Mouse (Mus musculus) kidney, embryonic 14.5 days (tissue): ENCODE results near the gene Katnal1. TPM values are rescaled to one million over a fixed set of nuclear protein-coding genes. Genes with fewer than 3 reads are reported as not detected.
A peak's percentile ranks its signal among the peaks of the same experiment; 100 is the strongest.

ENCODE experiments used
- ATAC-seq: fragments of 200-750 bp; cut with Nextera tagmentation; 2 replicates; pipeline ENCODE4 v1.8.0; 2017; ENCODE audit warnings: moderate number of reproducible peaks, mild to moderate bottlenecking, moderate TSS enrichment, moderate library complexity; ENCODE audit not compliant: low FRiP score, low TSS enrichment
- H3K27ac ChIP-seq: fragments of 300-500 bp; sonication (generic); 2 replicates; pipeline ENCODE4 v1.5.1; 2014; ENCODE audit warnings: low read depth, mild to moderate bottlenecking, low read length, moderate library complexity, mixed read lengths
- H3K27me3 ChIP-seq: fragments of 300-500 bp; sonication (generic); 2 replicates; pipeline ENCODE4 v1.6.1; 2014; ENCODE audit warnings: mild to moderate bottlenecking, low read length; ENCODE audit not compliant: control insufficient read depth, insufficient read depth
- H3K36me3 ChIP-seq: fragments of 300-500 bp; sonication (generic); 2 replicates; pipeline ENCODE4 v1.6.1; 2014; ENCODE audit warnings: low read length, mixed read lengths; ENCODE audit not compliant: control insufficient read depth, insufficient read depth
- H3K4me1 ChIP-seq: fragments of 300-500 bp; sonication (generic); 2 replicates; pipeline ENCODE4 v1.6.1; 2014; ENCODE audit warnings: low read length, mixed read lengths; ENCODE audit not compliant: control insufficient read depth, insufficient read depth
- H3K4me2 ChIP-seq: fragments of 300-500 bp; sonication (generic); replicated peaks from 2 replicates; pipeline ENCODE4 v1.6.1; 2014; ENCODE audit warnings: low read depth, mild to moderate bottlenecking, low read length
- H3K4me3 ChIP-seq: fragments of 300-500 bp; sonication (generic); 2 replicates; pipeline ENCODE4 v1.5.1; 2014; ENCODE audit warnings: mild to moderate bottlenecking, low read length
- H3K9ac ChIP-seq: fragments of 300-500 bp; sonication (generic); 2 replicates; pipeline ENCODE4 v1.6.1; 2014; ENCODE audit warnings: low read depth, mild to moderate bottlenecking, low read length, moderate library complexity
- H3K9me3 ChIP-seq: fragments of 300-500 bp; sonication (generic); 2 replicates; pipeline ENCODE4 v1.6.1; 2016; ENCODE audit warnings: low read length; ENCODE audit not compliant: control insufficient read depth
- WGBS: fragments of 180-500 bp; shearing (Covaris S2); extraction: QIAGEN DNeasy Blood & Tissue Kit; methylation state at CpG from one replicate; pipeline ENCODE4 v1.1.7; 2014; 5-methylcytosine and 5-hydroxymethylcytosine counted together
- polyA plus RNA-seq: library from polyadenylated mRNA; unstranded; fragments of >200 nt; fragmentation: Nextera tagmentation; extraction: Ambion mirVana; gene quantifications from 2 replicates; pipeline ENCODE4 v1.2.1, GENCODE M21; 2014

Katnal1 gene
- polyA plus RNA-seq, 1 experiment from 2014 or later, result 13.3 TPM

DNA sequence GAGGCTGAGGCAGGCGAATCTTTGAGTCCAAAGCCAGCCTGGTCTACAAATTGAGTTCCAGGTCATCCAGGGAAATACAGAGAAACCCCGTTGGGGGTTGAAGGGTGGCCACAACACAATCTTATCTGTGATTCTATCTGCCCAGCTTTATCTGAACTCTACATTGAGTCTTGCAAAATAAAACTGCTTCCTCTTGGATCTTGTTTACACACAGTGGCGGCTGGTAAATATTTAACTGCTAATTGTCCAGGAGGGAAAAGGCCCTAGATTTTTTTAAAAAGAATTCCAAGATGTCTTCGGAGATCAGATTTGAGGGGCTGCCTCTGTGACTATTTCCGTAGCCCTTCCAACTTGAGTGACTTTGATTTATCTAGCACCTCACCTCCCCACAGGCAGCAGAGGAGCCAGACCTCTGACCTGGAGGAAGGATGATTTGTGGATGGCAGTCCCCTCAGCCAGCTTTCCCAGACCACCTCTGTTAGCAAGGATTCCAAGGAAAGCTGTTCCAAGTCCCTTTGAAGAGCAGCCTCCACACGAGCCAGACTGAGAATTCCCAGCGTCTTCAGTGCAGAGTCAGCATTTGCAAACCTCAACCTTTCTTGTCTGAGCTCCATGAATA, 39.9 kb upstream of the Katnal1 start:
- no peak overlapping the region for H3K4me2 ChIP-seq
- H3K27ac ChIP-seq, result peak overlapping the region; percentile 70
- H3K9ac ChIP-seq, result no peak overlapping the region; the same call in 1 of the 2 replicates
- H3K9me3 ChIP-seq, result no peaks in the 10 kb centered on the region
- H3K36me3 ChIP-seq, result no peaks in the 10 kb centered on the region
- peak; percentile 30; the same call in 1 of the 2 replicates for ATAC-seq
- 30% methylated on average over 7 of the region's 7 CpGs for WGBS
- no peaks in the 10 kb centered on the region for H3K27me3 ChIP-seq
- H3K4me1 ChIP-seq, result peaks cover 24% of the 10 kb centered on the region
- H3K4me3 ChIP-seq, result no peak overlapping the region

DNA sequence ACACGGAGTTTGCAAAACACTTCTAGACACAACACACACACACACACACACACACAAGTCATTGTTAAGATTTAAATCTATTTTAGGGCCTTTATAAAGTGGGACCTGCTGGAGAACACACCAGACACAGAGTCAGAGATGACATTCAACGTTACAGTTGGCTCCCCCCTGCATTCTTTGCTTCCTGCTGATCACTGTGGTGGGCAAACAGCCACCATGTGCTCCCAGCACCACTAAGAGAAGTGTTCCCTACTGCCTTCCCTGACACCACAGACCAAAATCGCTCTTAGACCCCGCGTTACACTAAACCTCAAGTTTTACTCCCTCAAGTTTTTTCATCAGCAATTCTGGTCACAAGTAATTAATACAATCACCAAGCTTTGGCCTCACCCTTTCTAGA, 39.1 kb upstream of the Katnal1 start:
- no peak overlapping the region for H3K4me2 ChIP-seq
- H3K36me3 ChIP-seq, result no peaks in the 10 kb centered on the region
- H3K9ac ChIP-seq, result no peak overlapping the region
- H3K27me3 ChIP-seq, result no peaks in the 10 kb centered on the region
- ATAC-seq, result no peak
- H3K4me3 ChIP-seq, result no peak overlapping the region
- no peak overlapping the region for H3K27ac ChIP-seq
- 76% methylated on average over 5 of the region's 5 CpGs for WGBS
- no peaks in the 10 kb centered on the region for H3K9me3 ChIP-seq
- peaks cover 24% of the 10 kb centered on the region for H3K4me1 ChIP-seq

DNA sequence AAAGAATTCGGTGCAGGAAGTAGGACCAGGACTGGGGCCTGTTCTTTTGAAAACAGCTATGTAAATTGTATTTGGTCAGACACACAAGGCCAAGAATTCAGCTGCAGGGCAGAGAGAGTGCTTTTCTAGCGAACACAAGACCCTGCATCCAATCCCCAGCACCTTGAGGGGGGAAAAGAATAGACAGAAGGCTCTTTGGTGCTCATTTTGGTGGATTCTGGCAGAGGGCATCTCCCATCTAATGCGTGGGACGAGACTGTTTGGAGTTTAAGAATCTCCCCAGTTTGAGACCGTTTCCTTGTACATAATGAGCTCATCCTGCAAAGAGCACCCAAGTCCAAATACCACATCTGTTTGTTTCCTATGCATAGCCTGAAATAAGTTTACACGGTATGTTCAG, 37.3 kb upstream of the Katnal1 start:
- Histone ChIP-seq H3K4me1 (peaks cover 24% of the 10 kb centered on the region), H3K36me3 (no peaks in the 10 kb centered on the region), H3K4me3 (no peak overlapping the region)

DNA sequence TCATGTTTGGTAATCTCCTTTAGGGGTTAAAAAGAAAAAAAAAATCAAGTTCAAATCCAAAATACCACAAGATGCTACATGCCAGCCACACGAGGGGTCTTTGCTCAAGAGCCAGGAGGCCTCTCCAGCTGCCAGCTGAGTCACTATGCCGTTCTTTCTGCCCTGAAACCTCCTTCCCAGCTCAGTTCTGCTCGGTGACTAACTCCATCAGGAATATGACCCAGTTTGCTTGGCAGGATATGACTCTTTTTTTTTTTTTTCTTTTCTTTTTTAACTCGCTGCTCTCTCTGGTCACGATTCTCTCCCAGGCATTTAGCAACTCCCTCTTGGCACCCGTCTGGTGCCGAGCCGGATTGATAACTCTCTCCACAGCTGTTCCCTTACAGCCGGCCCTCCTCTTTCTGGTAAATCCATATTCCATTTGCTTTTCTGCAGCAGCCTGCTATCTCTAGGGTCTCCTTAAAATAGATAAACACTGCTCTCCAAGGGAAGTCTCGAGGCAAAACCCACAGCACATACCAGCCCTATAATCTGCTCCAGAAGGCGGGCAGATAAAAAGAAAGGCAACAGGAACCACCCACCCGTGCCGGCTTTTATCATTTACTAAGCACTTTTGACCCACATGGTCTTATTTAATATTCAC, 36.7 kb upstream of the Katnal1 start:
- 38% methylated on average over 13 of the region's 13 CpGs for WGBS
- Histone ChIP-seq H3K9ac (no peak overlapping the region), H3K4me2 (no peak overlapping the region), H3K27ac (peak overlapping the region; percentile 37; the same call in 1 of the 2 replicates), H3K4me3 (no peak overlapping the region), H3K36me3 (no peaks in the 10 kb centered on the region), H3K27me3 (no peaks in the 10 kb centered on the region), H3K9me3 (no peaks in the 10 kb centered on the region), H3K4me1 (peaks cover 24% of the 10 kb centered on the region)
- ATAC-seq, result no peak

More for the DNA sequence above, 37.3 kb upstream of the Katnal1 start:
- Histone ChIP-seq H3K27ac (peak overlapping the region; percentile 37; the same call in 1 of the 2 replicates), H3K27me3 (no peaks in the 10 kb centered on the region), H3K9me3 (no peaks in the 10 kb centered on the region), H3K9ac (no peak overlapping the region), H3K4me2 (no peak overlapping the region)
- 71% methylated on average over 6 of the region's 6 CpGs for WGBS
- no peak for ATAC-seq

DNA sequence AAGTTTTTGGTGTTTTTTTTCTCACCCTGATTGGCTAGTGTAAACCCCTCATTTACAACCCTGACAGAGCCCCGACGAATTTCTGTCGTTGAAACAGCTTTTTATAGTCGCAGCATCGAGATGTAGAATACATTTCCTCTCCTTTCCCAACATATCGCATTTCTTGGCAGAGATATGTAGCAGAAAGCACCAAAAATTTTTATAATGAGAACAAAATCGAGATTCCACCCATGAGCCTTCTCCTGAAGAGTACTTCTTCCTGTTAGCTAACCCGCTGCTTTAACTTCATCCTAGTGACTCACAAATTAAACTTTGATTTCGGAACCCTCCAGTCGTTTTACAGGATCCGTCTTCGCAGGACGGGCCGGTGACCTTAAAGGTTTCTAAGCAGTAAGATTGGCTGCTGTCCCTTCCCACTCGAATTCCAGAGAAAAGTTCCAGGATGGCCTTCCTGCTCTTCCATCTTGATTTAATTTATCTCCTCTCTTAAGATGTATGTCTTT, 36.0 kb upstream of the Katnal1 start:
- H3K27ac ChIP-seq, result no peak overlapping the region
- no peak overlapping the region for H3K9ac ChIP-seq
- no peaks in the 10 kb centered on the region for H3K36me3 ChIP-seq
- no peaks in the 10 kb centered on the region for H3K27me3 ChIP-seq
- peaks cover 24% of the 10 kb centered on the region for H3K4me1 ChIP-seq
- no peak for ATAC-seq
- H3K4me2 ChIP-seq, result no peak overlapping the region
- 50% methylated on average over 15 of the region's 15 CpGs for WGBS
- no peak overlapping the region for H3K4me3 ChIP-seq
- H3K9me3 ChIP-seq, result no peaks in the 10 kb centered on the region

DNA sequence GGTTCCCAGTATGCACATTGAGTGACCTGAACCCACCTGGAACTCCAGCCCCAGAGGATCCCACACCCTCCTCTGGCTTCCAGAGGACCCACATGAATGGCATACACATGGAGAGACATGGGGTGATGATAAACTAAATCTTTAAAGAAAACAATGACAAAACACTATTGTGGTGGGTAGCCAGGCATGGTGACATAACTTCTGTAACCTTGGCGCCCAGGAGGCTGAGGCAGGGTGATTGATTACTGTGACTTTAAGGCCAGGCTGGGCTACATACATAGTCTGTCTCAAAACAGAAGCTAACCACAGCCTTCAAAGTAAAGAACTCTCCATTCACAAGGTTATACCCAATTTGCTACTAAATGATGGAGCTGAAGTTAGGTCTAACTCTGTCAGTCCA, 35.1 kb upstream of the Katnal1 start:
- WGBS, result 58% methylated on average over 1 of the region's 1 CpGs
- H3K9me3 ChIP-seq, result no peaks in the 10 kb centered on the region
- H3K9ac ChIP-seq, result no peak overlapping the region

DNA sequence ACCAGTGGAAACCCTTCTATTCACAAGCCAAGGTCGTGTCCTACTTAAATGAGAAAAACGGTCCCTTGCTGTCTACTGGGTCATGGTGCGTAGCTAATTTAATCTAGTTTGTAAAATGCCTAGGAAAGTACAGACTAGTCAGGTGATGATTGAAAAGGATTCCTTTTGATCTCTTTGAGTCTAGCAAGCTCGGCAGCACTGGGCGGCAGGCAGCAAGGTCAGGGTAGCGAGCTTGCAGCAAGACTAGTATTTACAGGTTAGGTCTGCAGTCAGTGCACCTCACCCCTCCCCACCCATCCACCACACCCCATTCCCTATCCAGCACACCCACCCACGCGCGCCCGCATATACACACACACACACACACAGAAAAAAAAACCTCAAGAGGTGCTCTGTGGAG, 31.1 kb upstream of the Katnal1 start:
- Histone ChIP-seq H3K4me1 (peaks cover 9% of the 10 kb centered on the region), H3K9ac (peak overlapping the region; percentile 42; the same call in 1 of the 2 replicates), H3K27me3 (no peaks in the 10 kb centered on the region), H3K36me3 (no peaks in the 10 kb centered on the region), H3K9me3 (no peaks in the 10 kb centered on the region), H3K27ac (peak overlapping the region; percentile 34; the same call in 1 of the 2 replicates), H3K4me3 (no peak overlapping the region), H3K4me2 (0 out of 2 replicates have a peak overlapping the region, but pooled peaks have one; percentile 88)
- ATAC-seq, result no peak
- WGBS, result 58% methylated on average over 10 of the region's 10 CpGs

More for the DNA sequence above, 35.1 kb upstream of the Katnal1 start:
- Histone ChIP-seq H3K36me3 (no peaks in the 10 kb centered on the region), H3K27me3 (no peaks in the 10 kb centered on the region), H3K27ac (no peak overlapping the region), H3K4me3 (no peak overlapping the region), H3K4me2 (no peak overlapping the region), H3K4me1 (peaks cover 21% of the 10 kb centered on the region)
- no peak for ATAC-seq

DNA sequence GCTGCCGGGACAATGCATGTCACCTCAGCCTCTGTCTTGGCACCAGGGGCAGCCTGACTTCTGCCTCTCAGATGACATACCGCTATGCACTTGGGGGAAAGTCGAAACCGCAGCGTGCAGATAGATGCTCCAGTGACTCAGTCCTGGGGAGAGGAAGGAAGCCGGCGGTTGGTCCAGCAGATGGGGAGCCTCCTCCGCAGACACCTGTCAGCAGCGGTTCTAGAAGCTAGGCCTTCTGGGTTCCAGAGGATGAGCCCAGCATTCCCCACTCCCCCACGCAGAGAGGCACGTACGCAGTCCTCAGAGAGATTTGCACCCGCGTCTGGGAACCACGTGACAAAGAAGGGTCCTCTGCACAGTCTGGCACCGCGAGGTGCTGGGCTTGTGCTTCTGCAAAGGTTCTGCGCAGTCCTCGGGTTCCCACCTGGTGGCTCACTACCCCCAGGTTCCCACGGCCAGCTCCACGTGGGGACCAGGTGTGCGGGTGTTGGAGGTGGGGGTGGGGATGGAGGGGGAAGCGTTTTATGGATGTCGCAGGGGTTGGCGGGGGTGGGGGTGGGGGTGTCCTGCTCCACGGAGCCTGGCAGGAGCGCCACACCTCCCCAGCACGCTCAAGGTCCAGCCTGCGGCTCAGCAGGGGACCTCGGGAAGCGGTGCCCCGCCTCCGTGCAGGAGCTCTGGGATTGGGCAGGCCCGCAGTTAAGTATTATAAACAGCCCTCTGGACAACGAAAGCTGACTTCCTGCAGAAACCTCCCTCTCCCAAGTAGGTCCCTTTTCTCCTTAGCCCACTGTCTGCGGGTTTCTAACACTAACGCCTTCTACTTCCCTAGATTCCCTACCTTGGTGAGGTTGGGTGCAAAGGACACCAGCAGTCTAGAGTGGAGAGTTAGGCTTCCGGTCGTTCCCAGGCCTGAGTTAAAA, 30.2 kb upstream of the Katnal1 start:
- under 1% methylated on average over 39 of the region's 39 CpGs for WGBS

More for the DNA sequence above, 30.2 kb upstream of the Katnal1 start:
- peak overlapping the region; percentile 34; the same call in 1 of the 2 replicates for H3K27ac ChIP-seq
- H3K9ac ChIP-seq, result peak overlapping the region; percentile 42; the same call in 1 of the 2 replicates
- H3K9me3 ChIP-seq, result no peaks in the 10 kb centered on the region
- no peaks in the 10 kb centered on the region for H3K27me3 ChIP-seq
- no peaks in the 10 kb centered on the region for H3K36me3 ChIP-seq
- peaks cover 9% of the 10 kb centered on the region for H3K4me1 ChIP-seq
- H3K4me3 ChIP-seq, result peak overlapping the region; percentile 40
- peak; percentile 85 for ATAC-seq
- peak overlapping the region; percentile 88 for H3K4me2 ChIP-seq
